In the genomic region with DNA sequence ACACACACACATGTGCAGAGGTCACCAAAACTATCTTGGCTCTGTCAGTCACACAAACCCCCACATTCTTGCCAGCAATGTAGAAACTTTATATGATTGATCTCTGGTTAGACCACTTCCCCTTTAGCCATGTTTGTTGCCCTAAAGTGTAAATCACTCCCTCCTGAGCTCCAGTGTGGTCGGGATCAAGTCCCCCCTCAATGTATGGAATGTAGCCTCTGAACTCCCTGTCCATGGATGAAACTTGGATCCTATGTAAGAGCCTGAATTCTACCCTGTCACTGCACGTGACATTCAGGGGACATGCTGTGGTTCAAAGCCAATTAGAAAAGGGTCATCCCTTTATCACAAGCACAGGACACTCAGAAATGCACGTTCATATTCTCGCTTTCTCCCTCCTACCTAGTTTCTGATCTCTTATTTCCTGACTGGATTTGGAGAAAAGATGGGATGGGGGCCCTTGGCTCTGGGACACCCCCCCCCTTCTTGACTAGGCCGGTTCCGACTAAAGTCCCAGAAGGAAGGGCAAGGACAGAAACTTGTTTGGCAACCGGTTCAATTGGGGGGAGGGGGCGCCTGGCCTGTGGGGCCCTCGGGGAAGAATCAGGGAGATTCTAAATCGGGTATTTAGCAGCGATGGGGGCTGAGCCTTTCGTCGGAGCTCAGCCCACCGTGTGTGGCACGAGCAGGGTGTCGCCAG, we compare ENCODE assay signal across 8 mouse cellular contexts. TPM values are rescaled to one million over a fixed set of nuclear protein-coding genes. Genes with fewer than 3 reads are reported as not detected.
DNase-seq lines count a peak whose midpoint lies in the region; ATAC-seq and TF ChIP-seq lines count a peak whose summit lies in the region.

No protein-coding gene starts in this region.

- DNase-seq in spleen, adult 2 months (ENCODE audit: low read depth in 1 of 2, low spot score in 2 of 2), result no peak
- no peak for DNase-seq in spleen, adult 18-20 months
- DNase-seq in forebrain, embryonic 14.5 days (ENCODE audit: low spot score), result no peak
- DNase-seq in liver, embryonic 14.5 days (ENCODE audit: low read depth in 3 of 3, low spot score in 3 of 3), result no peak
- DNase-seq in spleen, postnatal 36 days (ENCODE audit: low spot score in 2 of 2), result no peak
- DNase-seq in thymus, postnatal 14 days, result no peak
- DNase-seq in thymus, postnatal 4 days, result no peak

- peaks cover 8% of the 10 kb centered on the region for H3K36me3 ChIP-seq in spleen, adult 2 months (ENCODE audit: control insufficient read depth, insufficient read depth, low read length)
- H3K36me3 ChIP-seq in forebrain, embryonic 14.5 days (ENCODE audit: control insufficient read depth, insufficient read depth, low read length), result peaks cover 25% of the 10 kb centered on the region
- peaks cover 9% of the 10 kb centered on the region for H3K36me3 ChIP-seq in liver, embryonic 14.5 days (replicated peaks; ENCODE audit: control insufficient read depth, insufficient read depth, low read depth)
- peaks cover 10% of the 10 kb centered on the region for H3K36me3 ChIP-seq in stomach, embryonic 16.5 days (ENCODE audit: control insufficient read depth, insufficient read depth, low read length)

- H3K4me3 ChIP-seq in spleen, adult 2 months (ENCODE audit: extremely low read depth, insufficient read depth, insufficient read length), result peak overlapping the region; percentile 58; the same call in 1 of the 2 replicates
- peak overlapping the region; percentile 43 for H3K4me3 ChIP-seq in forebrain, embryonic 14.5 days (ENCODE audit: low read depth, low read length)
- H3K4me3 ChIP-seq in liver, embryonic 14.5 days (ENCODE audit: insufficient read depth in 1 of 2, low read depth in 2 of 2, low read length in 2 of 2), result peak overlapping the region; percentile 40 to 53
- H3K4me3 ChIP-seq in stomach, embryonic 16.5 days (replicated peaks; ENCODE audit: low read length), result peak overlapping the region; percentile 62

- TF ChIP-seq CTCF in spleen, adult 2 months (IDR thresholded peaks at IDR 0.05; ENCODE audit: extremely low read depth, insufficient read depth, insufficient read length, insufficient replicate concordance), result no peak
- TF ChIP-seq CTCF in liver, embryonic 14.5 days (IDR thresholded peaks at IDR 0.05; ENCODE audit: low read depth), result no peak

- 6% methylated on average over 16 of the region's 16 CpGs for WGBS in spleen, adult 2 months
- 9% methylated on average over 16 of the region's 16 CpGs for whole genome bisulfite sequencing in forebrain, embryonic 14.5 days
- 3% methylated on average over 16 of the region's 16 CpGs for WGBS in liver, embryonic 14.5 days (ENCODE audit: insufficient replicate concordance)
- 7% methylated on average over 15 of the region's 16 CpGs for WGBS in stomach, embryonic 16.5 days

- H3K27ac ChIP-seq in spleen, adult 2 months (ENCODE audit: insufficient read depth, low read length), result peak overlapping the region; percentile 28
- peak overlapping the region; percentile 46; the same call in 1 of the 2 replicates for H3K27ac ChIP-seq in forebrain, embryonic 14.5 days (ENCODE audit: low read depth, low read length)
- no peak overlapping the region for H3K27ac ChIP-seq in liver, embryonic 14.5 days
- H3K27ac ChIP-seq in stomach, embryonic 16.5 days (ENCODE audit: low read length), result peak overlapping the region; percentile 72

- peaks cover 29% of the 10 kb centered on the region for H3K4me1 ChIP-seq in spleen, adult 2 months (ENCODE audit: control insufficient read depth, insufficient read depth, insufficient read length)
- H3K4me1 ChIP-seq in forebrain, embryonic 14.5 days (ENCODE audit: control insufficient read depth, insufficient read depth, low read length), result peaks cover 13% of the 10 kb centered on the region
- peaks cover 7 to 14% of the 10 kb centered on the region in 2 experiments for H3K4me1 ChIP-seq in liver, embryonic 14.5 days (replicated peaks; ENCODE audit: control insufficient read depth in 2 of 2, insufficient read depth in 2 of 2, low read length in 1 of 2)
- H3K4me1 ChIP-seq in stomach, embryonic 16.5 days (ENCODE audit: control insufficient read depth, insufficient read depth, low read length), result peaks cover 20% of the 10 kb centered on the region

- TF ChIP-seq POLR2A in spleen, adult 2 months (IDR thresholded peaks at IDR 0.05; ENCODE audit: low read depth, low read length), result no peak

- no peak for TF ChIP-seq EP300 in liver, embryonic 14.5 days (IDR thresholded peaks at IDR 0.05; ENCODE audit: low read depth)

- H3K27me3 ChIP-seq in spleen, adult 2 months (ENCODE audit: control insufficient read depth, insufficient read depth, low read length), result no peaks in the 10 kb centered on the region; the same call in 1 of the 2 replicates
- peaks cover 6% of the 10 kb centered on the region for H3K27me3 ChIP-seq in forebrain, embryonic 14.5 days (replicated peaks; ENCODE audit: control insufficient read depth, insufficient read depth, low read length)
- peaks cover 20% of the 10 kb centered on the region for H3K27me3 ChIP-seq in liver, embryonic 14.5 days (ENCODE audit: control insufficient read depth, insufficient read depth, low read length)
- H3K27me3 ChIP-seq in stomach, embryonic 16.5 days (ENCODE audit: control insufficient read depth, insufficient read depth, low read length), result no peaks in the 10 kb centered on the region; the same call in 1 of the 2 replicates

- no peaks in the 10 kb centered on the region; the same call in 1 of the 2 replicates for H3K9me3 ChIP-seq in forebrain, embryonic 14.5 days (replicated peaks; ENCODE audit: control insufficient read depth, low read length)
- no peaks in the 10 kb centered on the region for H3K9me3 ChIP-seq in liver, embryonic 14.5 days (ENCODE audit: control insufficient read depth, low read length)
- no peaks in the 10 kb centered on the region for H3K9me3 ChIP-seq in stomach, embryonic 16.5 days (replicated peaks; ENCODE audit: control insufficient read depth, low read length)

- H3K9ac ChIP-seq in forebrain, embryonic 14.5 days (ENCODE audit: low read length), result peak overlapping the region; percentile 68
- peak overlapping the region; percentile 34 for H3K9ac ChIP-seq in liver, embryonic 14.5 days (replicated peaks)
- H3K9ac ChIP-seq in stomach, embryonic 16.5 days (ENCODE audit: low read length), result peak overlapping the region; percentile 75

- ATAC-seq in forebrain, embryonic 14.5 days, result no peak
- no peak for ATAC-seq in liver, embryonic 14.5 days (ENCODE audit: insufficient read depth)
- no peak for ATAC-seq in stomach, embryonic 16.5 days (ENCODE audit: insufficient read depth, low FRiP score)

- H3K4me2 ChIP-seq in forebrain, embryonic 14.5 days (ENCODE audit: low read length), result peak overlapping the region; percentile 93
- H3K4me2 ChIP-seq in liver, embryonic 14.5 days (ENCODE audit: low read depth), result peak overlapping the region; percentile 80
- peak overlapping the region; percentile 98 for H3K4me2 ChIP-seq in stomach, embryonic 16.5 days (ENCODE audit: low read depth, low read length)

RNA-seq across cellular contexts. Expression of a gene that starts 17.7 kb away (rescaled TPM):
- polyA plus RNA-seq in spleen, adult 2 months (2012; rRNA removed), result 159 and 216 TPM in 2 replicates
- polyA plus RNA-seq in forebrain, embryonic 14.5 days (2014; fragmentation: Nextera tagmentation; extraction: Ambion mirVana), result 45.3 and 47.2 TPM in 2 replicates
- 30.9 and 31.4 TPM in 2 replicates for polyA plus RNA-seq in liver, embryonic 14.5 days (2012; rRNA removed)
- 20.5 and 20.7 TPM in 2 replicates for polyA plus RNA-seq in liver, embryonic 14.5 days (2014; fragmentation: Nextera tagmentation; extraction: Ambion mirVana)
- polyA plus RNA-seq in stomach, embryonic 16.5 days (2015; fragmentation: Nextera tagmentation; extraction: Ambion mirVana), result 60.1 and 69.2 TPM in 2 replicates

RNA-seq across cellular contexts. Expression of a gene that starts 31.1 kb away (rescaled TPM):
- polyA plus RNA-seq in spleen, adult 2 months (2012; rRNA removed), result 115 and 173 TPM in 2 replicates
- polyA plus RNA-seq in forebrain, embryonic 14.5 days (2014; fragmentation: Nextera tagmentation; extraction: Ambion mirVana), result 4.1 and 4.5 TPM in 2 replicates
- polyA plus RNA-seq in liver, embryonic 14.5 days (2012; rRNA removed), result 1.1 TPM in 2 replicates
- polyA plus RNA-seq in liver, embryonic 14.5 days (2014; fragmentation: Nextera tagmentation; extraction: Ambion mirVana), result 0.56 and 0.99 TPM in 2 replicates
- 3.2 and 4.0 TPM in 2 replicates for polyA plus RNA-seq in stomach, embryonic 16.5 days (2015; fragmentation: Nextera tagmentation; extraction: Ambion mirVana)

RNA-seq across cellular contexts. Expression of a gene that starts 36.6 kb away (rescaled TPM):
- polyA plus RNA-seq in spleen, adult 2 months (2012; rRNA removed), result 171 and 224 TPM in 2 replicates
- polyA plus RNA-seq in forebrain, embryonic 14.5 days (2014; fragmentation: Nextera tagmentation; extraction: Ambion mirVana), result 233 and 279 TPM in 2 replicates
- polyA plus RNA-seq in liver, embryonic 14.5 days (2012; rRNA removed), result 45.6 and 58.5 TPM in 2 replicates
- 104 and 105 TPM in 2 replicates for polyA plus RNA-seq in liver, embryonic 14.5 days (2014; fragmentation: Nextera tagmentation; extraction: Ambion mirVana)
- polyA plus RNA-seq in stomach, embryonic 16.5 days (2015; fragmentation: Nextera tagmentation; extraction: Ambion mirVana), result 200 and 206 TPM in 2 replicates

RNA-seq across cellular contexts. Expression of a gene that starts 43.0 kb away (rescaled TPM):
- polyA plus RNA-seq in spleen, adult 2 months (2012; rRNA removed), result 0.47 and 0.54 TPM in 2 replicates
- 13.9 and 16.7 TPM in 2 replicates for polyA plus RNA-seq in forebrain, embryonic 14.5 days (2014; fragmentation: Nextera tagmentation; extraction: Ambion mirVana)
- polyA plus RNA-seq in liver, embryonic 14.5 days (2012; rRNA removed), result 0.13 and 0.15 TPM in 2 replicates
- polyA plus RNA-seq in liver, embryonic 14.5 days (2014; fragmentation: Nextera tagmentation; extraction: Ambion mirVana), result 0.18 and 0.34 TPM in 2 replicates
- polyA plus RNA-seq in stomach, embryonic 16.5 days (2015; fragmentation: Nextera tagmentation; extraction: Ambion mirVana), result 1.1 and 1.2 TPM in 2 replicates

RNA-seq across cellular contexts. Expression of a gene that starts 47.5 kb away (rescaled TPM):
- polyA plus RNA-seq in spleen, adult 2 months (2012; rRNA removed), result 62.6 and 81.5 TPM in 2 replicates
- 1.4 and 2.1 TPM in 2 replicates for polyA plus RNA-seq in forebrain, embryonic 14.5 days (2014; fragmentation: Nextera tagmentation; extraction: Ambion mirVana)
- polyA plus RNA-seq in liver, embryonic 14.5 days (2012; rRNA removed), result 3.8 and 4.0 TPM in 2 replicates
- polyA plus RNA-seq in liver, embryonic 14.5 days (2014; fragmentation: Nextera tagmentation; extraction: Ambion mirVana), result 3.0 and 3.1 TPM in 2 replicates
- 9.3 and 9.5 TPM in 2 replicates for polyA plus RNA-seq in stomach, embryonic 16.5 days (2015; fragmentation: Nextera tagmentation; extraction: Ambion mirVana)

Comparison
In these comparisons a context has a peak if more than half of its experiments do, and no peak if none do; other contexts are left out.
1. RNA of a gene that starts 31.1 kb away (polyA plus RNA-seq): 115 to 173 TPM in spleen, adult 2 months; 4.1 to 4.5 TPM in forebrain, embryonic 14.5 days, 3.2 to 4.0 TPM in stomach, embryonic 16.5 days and 0.56 to 1.1 TPM in liver, embryonic 14.5 days; every median in the first group is over 10 times any median in the second.
2. Peak in every context shown above with its lines, with median percentiles within 50 percentile points of each other: H3K4me3 ChIP-seq, H3K4me2 ChIP-seq and H3K9ac ChIP-seq.